Mouse (Mus musculus): ENCODE data around the gene Adamts7.

Adamts7 gene

DNA sequence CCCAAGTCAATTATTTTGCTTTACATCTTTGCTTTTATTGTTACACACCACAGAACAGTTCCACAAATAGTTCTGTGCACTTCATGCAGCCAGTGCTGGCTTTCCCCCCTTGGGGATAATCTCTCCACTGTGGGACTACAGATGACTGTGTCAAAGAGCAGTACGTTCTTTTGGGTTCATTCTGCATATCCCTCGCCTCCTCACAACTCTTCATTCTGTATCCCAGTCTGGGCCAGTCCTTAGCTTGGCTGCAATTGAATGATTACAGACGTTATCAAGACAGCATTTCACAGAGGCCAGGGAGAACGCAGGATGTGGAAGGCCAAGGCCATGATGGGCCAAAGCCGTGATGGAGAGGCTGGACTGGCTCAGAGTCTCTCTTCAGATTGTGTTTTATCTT lies 16.0 kb upstream of the Adamts7 start:
- no peak for DNase-seq (ENCODE audit: low read depth, low spot score)

DNA sequence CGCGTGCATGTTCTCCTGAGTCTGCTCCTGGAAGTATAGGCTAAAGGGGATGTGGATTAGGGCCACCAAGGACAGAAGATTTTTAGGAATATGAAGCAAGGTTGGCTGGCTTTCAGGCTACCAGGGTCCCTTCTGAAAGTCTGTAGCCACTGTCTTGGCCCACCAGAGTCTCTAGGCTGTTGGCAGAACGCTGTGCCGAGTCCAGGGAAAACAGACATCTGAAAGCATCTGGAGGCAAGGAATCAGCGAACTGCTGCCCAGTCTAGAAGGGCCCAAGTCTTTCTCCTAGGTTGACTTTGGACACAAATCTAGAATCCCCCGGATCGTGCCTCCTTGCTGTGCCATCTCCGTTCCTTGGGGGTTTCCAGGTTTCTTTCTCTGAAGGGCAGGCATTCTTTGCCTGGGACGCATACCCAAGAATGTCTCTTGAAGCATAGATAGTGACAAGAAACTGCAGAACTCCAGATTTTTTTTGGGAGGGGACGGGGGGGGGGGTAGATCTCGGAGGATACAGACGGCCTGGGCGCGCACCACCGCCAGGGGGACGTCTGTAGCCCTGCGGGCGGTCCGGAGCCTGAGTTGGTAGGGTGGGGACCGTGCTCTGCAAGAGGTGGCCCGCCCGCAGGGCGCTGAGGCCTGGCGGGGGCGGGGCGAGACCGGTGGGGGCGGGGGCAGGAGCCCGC lies 485 bp upstream of the Adamts7 start:
- DNase-seq (ENCODE audit: low read depth, low spot score) = no peak

GRCm38 (mm10) chr9:90163749-90164095 lies 853 bp downstream of the Adamts7 start:
- no peak for DNase-seq (ENCODE audit: low read depth, low spot score)

- DNase-seq (ENCODE audit: low read depth, low spot score) = no peak
Measured at GRCm38 (mm10) chr9:90164670-90165453, 2.0 kb downstream of the Adamts7 start.

DNA sequence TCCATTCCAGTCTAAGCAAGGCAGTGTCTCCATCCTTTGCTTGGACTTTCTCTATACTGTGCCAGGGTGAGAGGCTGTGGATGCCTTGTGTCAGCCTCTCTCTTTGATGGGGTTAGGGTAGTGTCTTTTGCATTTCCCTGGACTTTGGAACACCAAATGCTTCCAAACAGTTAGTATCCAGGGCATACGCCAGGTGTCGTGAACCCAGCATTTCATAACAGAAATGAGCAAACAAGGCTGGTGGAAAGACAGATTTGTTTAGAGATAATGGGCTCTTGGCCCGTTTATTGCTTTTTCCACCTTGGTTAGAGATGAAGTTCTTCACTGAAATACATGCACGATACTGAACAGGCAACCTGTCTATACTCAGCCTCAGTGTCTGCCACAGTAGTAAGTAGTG lies 2.7 kb downstream of the Adamts7 start:
- no peak for DNase-seq (ENCODE audit: low read depth, low spot score)

GRCm38 (mm10) chr9:90166615-90167014 lies 3.7 kb downstream of the Adamts7 start:
- no peak for DNase-seq (ENCODE audit: low read depth, low spot score)

DNA sequence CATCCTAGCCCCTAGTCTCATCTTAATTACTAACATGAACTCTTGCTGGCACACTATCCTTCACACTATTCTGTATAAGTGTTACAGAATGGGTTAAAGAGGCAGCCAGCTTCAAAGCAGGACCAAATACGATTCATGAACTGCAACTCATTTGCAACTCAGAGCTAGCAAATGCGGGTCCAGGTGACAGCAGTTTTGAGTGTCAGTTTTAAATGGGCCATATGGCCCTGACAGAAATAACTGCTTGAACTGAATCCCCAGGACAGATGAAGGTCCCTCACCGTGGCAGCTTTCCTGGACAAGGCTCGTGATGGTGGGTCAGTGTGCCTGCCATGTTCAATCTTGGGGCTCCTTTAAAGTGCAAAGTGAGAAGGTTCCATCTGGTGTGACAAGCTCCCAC lies 7.1 kb downstream of the Adamts7 start:
- DNase-seq (ENCODE audit: low read depth, low spot score) = no peak

DNA sequence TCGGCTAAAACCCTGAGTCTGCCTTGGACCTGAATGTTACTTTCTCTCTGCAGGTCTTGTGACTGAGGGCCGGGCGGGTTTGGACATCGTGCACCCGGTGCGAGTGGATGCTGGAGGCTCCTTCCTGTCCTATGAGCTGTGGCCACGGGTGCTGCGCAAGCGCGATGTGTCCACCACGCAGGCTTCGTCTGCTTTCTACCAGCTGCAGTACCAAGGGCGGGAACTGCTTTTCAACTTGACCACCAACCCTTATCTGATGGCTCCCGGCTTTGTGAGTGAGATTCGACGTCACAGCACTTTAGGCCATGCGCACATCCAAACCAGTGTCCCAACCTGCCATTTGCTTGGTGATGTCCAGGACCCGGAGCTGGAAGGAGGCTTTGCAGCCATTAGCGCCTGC lies 8.6 kb downstream of the Adamts7 start:
- DNase-seq (ENCODE audit: low read depth, low spot score) = no peak

DNA sequence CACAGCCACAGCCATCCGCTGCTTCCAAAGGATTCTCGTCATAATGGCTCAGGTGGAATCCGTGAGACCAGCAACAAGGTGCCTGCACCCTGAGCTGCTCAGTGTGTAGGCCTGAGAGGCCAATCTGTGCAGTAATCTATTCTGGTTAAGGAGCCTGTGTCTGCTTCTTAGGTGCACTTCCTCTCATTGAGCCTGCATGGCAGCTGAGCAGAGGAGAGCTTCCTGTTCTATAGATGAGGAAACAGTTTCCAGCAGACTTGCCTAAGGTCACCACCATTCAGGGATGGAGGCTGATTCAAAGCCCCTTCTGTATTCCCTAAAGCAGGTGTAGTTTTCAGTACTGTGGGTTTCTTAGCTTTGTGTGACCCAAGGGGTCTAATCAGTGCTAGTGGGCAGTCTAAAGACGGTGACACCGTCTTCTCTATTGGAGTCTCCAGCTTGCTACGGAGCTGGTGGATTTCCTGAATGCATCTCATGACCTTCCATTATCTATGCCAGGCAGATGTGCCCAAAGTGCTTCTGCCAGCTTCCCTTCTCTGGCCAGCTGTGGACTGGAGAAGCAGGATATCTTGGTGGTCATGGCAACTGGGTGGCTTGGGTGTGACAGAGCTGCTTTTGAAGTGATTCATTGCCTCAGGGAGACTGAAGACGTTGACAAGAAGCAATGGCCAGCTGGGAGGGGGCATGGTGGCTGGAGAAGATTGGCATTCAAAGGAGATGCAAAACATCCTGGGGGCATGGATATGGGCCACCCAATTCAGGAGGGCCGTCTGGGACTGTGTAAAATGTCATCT lies 9.9 kb downstream of the Adamts7 start:
- no peak for DNase-seq (ENCODE audit: low read depth, low spot score)

DNA sequence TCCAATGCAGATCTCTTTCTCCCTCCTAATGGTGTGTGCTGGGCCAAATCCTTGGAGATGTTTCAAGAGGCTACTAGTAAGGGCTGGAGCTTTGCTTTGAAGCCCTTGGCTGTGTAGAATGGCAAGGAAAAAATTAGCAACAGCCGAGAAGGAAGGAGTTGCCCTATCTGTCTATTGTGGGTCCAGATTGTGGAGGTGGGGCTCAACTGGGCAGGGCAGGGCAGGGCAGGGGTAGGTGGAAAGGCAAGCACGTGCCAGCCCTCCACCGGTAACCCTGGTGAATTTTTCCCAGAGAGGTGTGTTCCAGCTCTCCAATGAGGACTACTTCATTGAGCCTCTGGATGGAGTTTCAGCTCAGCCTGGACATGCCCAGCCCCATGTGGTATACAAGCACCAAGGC lies 10.5 kb downstream of the Adamts7 start:
- DNase-seq (ENCODE audit: low read depth, low spot score) = no peak

- no peak for DNase-seq (ENCODE audit: low read depth, low spot score)
Measured at GRCm38 (mm10) chr9:90179409-90179808, 16.5 kb downstream of the Adamts7 start.

- DNase-seq (ENCODE audit: low read depth, low spot score) = no peak
Measured at GRCm38 (mm10) chr9:90181656-90182388, 19.0 kb downstream of the Adamts7 start.

- DNase-seq (ENCODE audit: low read depth, low spot score) = no peak
Measured at GRCm38 (mm10) chr9:90182636-90183421, 20.0 kb downstream of the Adamts7 start.

DNA sequence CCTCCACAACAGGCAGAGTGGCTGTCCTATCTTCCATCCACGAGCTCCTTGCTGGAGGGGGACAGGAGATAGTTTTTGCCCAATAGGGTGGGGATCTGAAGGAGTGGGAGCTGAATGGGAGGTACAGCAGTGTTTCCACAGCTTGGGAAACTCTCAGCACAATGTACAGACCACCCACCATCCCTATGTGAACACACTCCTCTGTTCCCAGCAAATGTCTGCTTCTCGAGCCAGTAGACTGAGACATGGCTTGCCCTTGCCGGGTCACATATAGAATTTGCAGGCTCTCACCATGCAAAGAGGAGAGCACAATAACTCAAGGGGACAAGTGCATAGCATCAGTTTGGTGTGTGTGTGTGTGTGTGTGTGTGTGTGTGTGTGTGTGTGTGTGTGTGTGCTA lies 20.7 kb downstream of the Adamts7 start:
- DNase-seq (ENCODE audit: low read depth, low spot score) = no peak

GRCm38 (mm10) chr9:90184116-90184515 lies 21.2 kb downstream of the Adamts7 start:
- no peak for DNase-seq (ENCODE audit: low read depth, low spot score)

DNA sequence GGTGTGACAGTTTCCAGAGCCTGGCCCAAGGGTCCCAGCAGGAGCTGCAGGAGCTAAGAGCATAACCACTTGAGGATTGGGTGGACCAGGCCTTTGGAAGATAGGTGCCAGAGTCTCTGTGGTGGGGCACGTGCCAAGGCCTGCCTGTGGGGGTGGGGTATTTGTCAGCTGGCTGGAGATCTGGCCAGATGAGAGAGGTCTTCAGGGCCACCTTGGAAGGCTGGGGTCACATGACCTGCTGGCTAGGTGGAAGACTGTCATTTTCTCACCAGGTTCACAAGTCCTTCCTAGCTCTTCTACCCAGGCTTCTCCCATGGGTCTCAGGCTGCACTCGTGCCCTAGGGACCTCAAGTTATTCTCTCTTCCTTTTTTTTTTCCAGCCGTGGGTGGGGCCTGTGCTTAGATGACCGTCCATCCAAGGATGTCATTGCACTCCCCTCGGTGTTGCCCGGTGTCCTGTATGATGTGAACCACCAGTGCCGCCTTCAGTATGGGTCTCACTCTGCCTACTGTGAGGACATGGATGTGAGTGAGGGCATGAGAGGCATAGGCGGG lies 22.6 kb downstream of the Adamts7 start:
- DNase-seq (ENCODE audit: low read depth, low spot score) = no peak

DNA sequence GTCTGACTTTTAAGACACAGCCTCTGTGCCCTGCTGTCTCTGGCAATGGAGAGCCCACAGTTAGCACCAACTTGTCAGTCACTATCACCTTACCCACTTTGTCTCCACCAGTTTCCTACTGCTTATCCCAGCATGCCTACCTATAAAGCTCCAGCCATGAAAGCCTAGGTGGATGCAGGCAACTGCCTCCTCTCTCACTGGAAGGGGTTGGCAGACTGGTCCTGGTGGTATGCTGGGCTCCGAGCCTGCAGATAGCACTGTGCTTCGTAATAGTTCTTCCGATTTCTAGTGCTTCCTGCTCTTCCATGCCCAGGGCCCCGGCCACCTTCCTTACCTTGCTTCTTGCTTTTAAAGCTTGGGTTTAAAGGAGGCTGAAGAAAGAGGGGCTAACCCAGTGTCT lies 26.0 kb downstream of the Adamts7 start:
- DNase-seq (ENCODE audit: low read depth, low spot score) = no peak

DNA sequence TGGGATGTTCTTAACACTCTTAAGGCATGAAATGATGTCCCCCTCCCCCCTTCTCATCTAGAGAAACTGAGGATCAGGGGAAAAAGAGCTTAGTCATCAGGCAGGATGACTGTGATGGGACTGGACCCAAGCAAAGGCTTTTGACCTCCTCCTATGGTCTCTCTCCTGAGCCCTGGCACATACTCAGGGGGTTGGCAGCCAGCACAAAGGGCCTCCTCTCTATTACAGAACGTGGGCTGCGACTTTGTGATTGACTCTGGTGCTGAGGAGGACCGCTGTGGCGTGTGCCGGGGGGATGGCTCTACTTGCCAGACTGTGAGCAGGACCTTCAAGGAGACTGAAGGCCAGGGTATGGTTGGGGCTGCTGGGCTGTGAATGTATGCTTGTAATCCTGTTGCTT lies 26.5 kb downstream of the Adamts7 start:
- DNase-seq (ENCODE audit: low read depth, low spot score) = no peak

DNA sequence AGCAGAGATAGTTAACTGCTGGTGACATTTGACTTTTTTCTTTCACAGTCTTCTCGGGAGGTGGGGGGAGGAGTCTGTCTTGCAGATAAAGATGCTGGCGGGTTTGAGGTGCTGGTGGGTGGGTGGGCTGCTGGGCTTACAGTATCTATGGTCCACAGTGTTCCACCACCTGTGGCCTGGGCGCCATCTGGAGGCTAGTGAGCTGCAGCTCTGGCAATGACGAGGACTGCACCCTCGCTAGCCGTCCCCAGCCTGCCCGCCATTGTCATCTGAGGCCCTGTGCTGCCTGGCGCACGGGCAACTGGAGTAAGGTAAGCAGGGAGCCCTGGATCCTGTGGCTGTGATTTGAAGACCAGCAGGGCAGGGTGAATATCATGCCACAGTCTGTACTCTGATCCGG lies 32.1 kb downstream of the Adamts7 start:
- DNase-seq (ENCODE audit: low read depth, low spot score) = no peak

GRCm38 (mm10) chr9:90196262-90196661 lies 33.4 kb downstream of the Adamts7 start:
- no peak for DNase-seq (ENCODE audit: low read depth, low spot score)
